Comparison of ENCODE assay signal across 18 mouse cellular contexts in the genomic region with DNA sequence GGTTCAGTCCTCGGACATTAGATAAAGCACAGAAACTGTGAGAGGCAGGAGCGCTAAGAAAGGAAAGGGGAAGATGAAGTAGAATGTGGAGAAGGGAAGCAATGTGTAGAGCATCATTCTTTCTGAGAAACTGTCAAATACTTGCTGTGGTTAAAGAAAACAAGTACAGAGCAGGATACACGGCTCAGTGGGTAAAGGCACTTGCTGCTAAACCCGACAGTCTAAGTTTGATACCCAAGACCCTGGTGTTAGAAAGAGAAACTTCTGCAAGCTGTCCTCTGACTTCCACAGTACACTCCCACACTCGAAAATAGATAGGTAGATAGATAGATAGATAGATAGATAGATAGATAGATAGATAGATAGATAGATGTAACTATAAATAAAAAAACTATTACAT. TPM values are rescaled to one million over a fixed set of nuclear protein-coding genes. Genes with fewer than 3 reads are reported as not detected.
A peak's percentile ranks its signal among the peaks of the same experiment; 100 is the strongest.
DNase-seq lines count a peak whose midpoint lies in the region; ATAC-seq and TF ChIP-seq lines count a peak whose summit lies in the region.
"Had no signal": no experiment of that assay in that cellular context is flagged by ENCODE, and none has a peak within 500 bp of the region (broad histone marks: within the 10 kb centered on the region; RNA-seq: fewer than 3 reads in every experiment).

No protein-coding gene starts in this region.

- 45% methylated on average over 5 of the region's 5 CpGs for WGBS in small intestine, adult 2 months
- WGBS in intestine, embryonic 15.5 days = 60% methylated on average over 5 of the region's 5 CpGs

- no peaks in the 10 kb centered on the region for H3K9me3 ChIP-seq in intestine, embryonic 15.5 days
- H3K9me3 ChIP-seq: embryonic facial prominence, embryonic 13.5 days; forebrain, embryonic 12.5 days; heart, embryonic 12.5 days; hindbrain, embryonic 15.5 days had no signal

- H3K36me3 ChIP-seq in small intestine, adult 2 months (ENCODE audit: control insufficient read depth, insufficient read depth, low read length) = peaks cover 3% of the 10 kb centered on the region
- no peaks in the 10 kb centered on the region for H3K36me3 ChIP-seq in intestine, embryonic 15.5 days
- H3K36me3 ChIP-seq: embryonic facial prominence, embryonic 13.5 days; forebrain, embryonic 12.5 days; heart, embryonic 12.5 days; hindbrain, embryonic 15.5 days had no signal

- ATAC-seq in common myeloid progenitor, adult 5-6 weeks (replicated peaks; ENCODE audit: low read depth, poor library complexity, severe bottlenecking) = peak; percentile 40
- no peak for ATAC-seq in intestine, embryonic 15.5 days
- ATAC-seq: activated CD4-positive, CD25-positive, alpha-beta regulatory T cell, adult 4 months; forebrain, embryonic 16.5 days; Patski had no signal

- peak; percentile 70 to 72 for DNase-seq in spleen, postnatal 36 days (ENCODE audit: low spot score in 2 of 2)
- no peak for DNase-seq in spleen, postnatal 14 days (ENCODE audit: low spot score in 2 of 2)
- no peak for DNase-seq in gastrocnemius, postnatal 4 days (ENCODE audit: low spot score in 2 of 2)
- DNase-seq: adrenal gland, postnatal 14 days; cerebellum, adult 18-20 months; cerebellum, adult 9-11 months; gastrocnemius, postnatal 10 days; heart, adult 2 months had no signal

- TF ChIP-seq CTCF in small intestine, adult 2 months (IDR thresholded peaks at IDR 0.05; ENCODE audit: extremely low read depth, insufficient read length, insufficient replicate concordance, low read depth, low read length) = no peak

- H3K27ac ChIP-seq in small intestine, adult 2 months (ENCODE audit: insufficient read depth, low read depth, low read length) = 0 out of 2 replicates have a peak overlapping the region, but pooled peaks have one; percentile 4
- H3K27ac ChIP-seq in intestine, embryonic 15.5 days = no peak overlapping the region
- H3K27ac ChIP-seq: embryonic facial prominence, embryonic 13.5 days; forebrain, embryonic 12.5 days; heart, adult 2 months; hindbrain, embryonic 15.5 days had no signal

- H3K4me1 ChIP-seq in small intestine, adult 2 months (ENCODE audit: control insufficient read depth, insufficient read depth, insufficient read length, low read length) = peaks cover 16% of the 10 kb centered on the region; the same call in 1 of the 2 replicates
- H3K4me1 ChIP-seq in intestine, embryonic 15.5 days (replicated peaks) = no peaks in the 10 kb centered on the region
- H3K4me1 ChIP-seq: forebrain, embryonic 12.5 days; hindbrain, embryonic 15.5 days had no signal

- no peak overlapping the region for H3K4me3 ChIP-seq in small intestine, adult 2 months (ENCODE audit: low read depth, low read length)
- H3K4me3 ChIP-seq in intestine, embryonic 15.5 days (replicated peaks) = no peak overlapping the region
- H3K4me3 ChIP-seq: embryonic facial prominence, embryonic 13.5 days; forebrain, embryonic 12.5 days; heart, adult 2 months; heart, embryonic 12.5 days; hindbrain, embryonic 15.5 days had no signal

- TF ChIP-seq POLR2A in small intestine, adult 2 months (IDR thresholded peaks at IDR 0.05; ENCODE audit: low read depth, low read length) = no peak

- H3K4me2 ChIP-seq in intestine, embryonic 15.5 days (replicated peaks) = no peak overlapping the region
- H3K4me2 ChIP-seq: embryonic facial prominence, embryonic 13.5 days; forebrain, embryonic 12.5 days; heart, embryonic 12.5 days; hindbrain, embryonic 15.5 days had no signal

- no peak overlapping the region for H3K9ac ChIP-seq in intestine, embryonic 15.5 days
- H3K9ac ChIP-seq: embryonic facial prominence, embryonic 13.5 days; forebrain, embryonic 12.5 days; heart, embryonic 12.5 days; hindbrain, embryonic 15.5 days had no signal

- H3K27me3 ChIP-seq in small intestine, adult 2 months (ENCODE audit: control insufficient read depth, insufficient read depth, low read length) = no peaks in the 10 kb centered on the region
- H3K27me3 ChIP-seq in intestine, embryonic 15.5 days (replicated peaks) = no peaks in the 10 kb centered on the region
- H3K27me3 ChIP-seq: embryonic facial prominence, embryonic 13.5 days; forebrain, embryonic 12.5 days; hindbrain, embryonic 15.5 days; Patski had no signal

RNA-seq across cellular contexts. Expression of a gene that starts 8.4 kb away (rescaled TPM):
- 5.8 and 9.0 TPM in 2 replicates for total RNA-seq in common myeloid progenitor, adult 5-6 weeks (2017)
- polyA plus RNA-seq in small intestine, adult 2 months (2012; rRNA removed) = 23.6 and 84.9 TPM in 2 replicates
- polyA plus RNA-seq in intestine, embryonic 15.5 days (2015; fragmentation: Nextera tagmentation; extraction: Ambion mirVana) = 16.6 and 20.3 TPM in 2 replicates
- 10 to 100 TPM; 14.2 to 15.5 TPM for total RNA-seq in gastrocnemius, postnatal 4 days (2021)
- polyA plus RNA-seq: Patski had no signal

Comparison
In these comparisons a context has a peak if more than half of its experiments do, and no peak if none do; other contexts are left out.
1. DNase-seq: peak in spleen, postnatal 36 days (2 of 2); none in spleen, postnatal 14 days (0 of 2) and gastrocnemius, postnatal 4 days (0 of 2).